Mouse (Mus musculus) testis, adult 2 months (tissue): ENCODE results near the gene Fxyd1. TPM values are rescaled to one million over a fixed set of nuclear protein-coding genes. Genes with fewer than 3 reads are reported as not detected.

Source experiments
- H3K27ac ChIP-seq: fragments of 200-500 bp; 2 replicates; pipeline ENCODE4 v1.5.1; 2012; ENCODE audit warnings: low read depth, low read length; ENCODE audit not compliant: control insufficient read depth, insufficient read depth
- H3K27me3 ChIP-seq: fragments of 200-500 bp; 2 replicates; pipeline ENCODE4 v1.6.1; 2012; ENCODE audit warnings: mild to moderate bottlenecking, low read length, moderate library complexity; ENCODE audit not compliant: control insufficient read depth, insufficient read depth
- H3K36me3 ChIP-seq: fragments of 200-500 bp; 2 replicates; pipeline ENCODE4 v1.6.1; 2012; ENCODE audit warnings: mild to moderate bottlenecking, low read length; ENCODE audit not compliant: control insufficient read depth, insufficient read depth
- H3K4me1 ChIP-seq: fragments of 200-500 bp; 2 replicates; pipeline ENCODE4 v1.6.1; 2012; ENCODE audit warnings: low read length; ENCODE audit not compliant: control insufficient read depth, insufficient read depth
- H3K4me3 ChIP-seq: fragments of 200-500 bp; 2 replicates; pipeline ENCODE4 v1.5.1; 2012; ENCODE audit warnings: low read depth, mild to moderate bottlenecking, low read length, moderate library complexity, mixed read lengths; ENCODE audit not compliant: control insufficient read depth
- CTCF ChIP-seq: fragments of 200-500 bp; IDR thresholded peaks from 2 replicates; pipeline ENCODE4 v1.5.1; 2012; ENCODE audit warnings: low read depth, mild to moderate bottlenecking, inconsistent platforms, low read length, moderate library complexity; ENCODE audit not compliant: control insufficient read depth, insufficient read depth, insufficient replicate concordance
- POLR2A ChIP-seq: fragments of 200-500 bp; IDR thresholded peaks from 2 replicates; pipeline ENCODE4 v1.6.1; 2012; ENCODE audit warnings: low read depth, mild to moderate bottlenecking, inconsistent platforms, low read length, moderate library complexity; ENCODE audit not compliant: control insufficient read depth
- polyA plus RNA-seq: library from polyadenylated mRNA; depleted of rRNA; stranded (reverse); fragments of >200 nt; gene quantifications from 2 replicates; pipeline ENCODE4 v1.2.3, GENCODE M21; 2012; rRNA removed

Fxyd1 gene
- polyA plus RNA-seq, 1 experiment = 94.7 TPM

GRCm38 (mm10) chr7:31017104-31017901 lies 39.7 kb downstream of the Fxyd1 start:
- Histone ChIP-seq H3K4me1 (no peaks in the 10 kb centered on the region), H3K27me3 (no peaks in the 10 kb centered on the region), H3K27ac (no peak overlapping the region), H3K4me3 (no peak overlapping the region), H3K36me3 (no peaks in the 10 kb centered on the region)
- no peak for TF ChIP-seq CTCF
- TF ChIP-seq POLR2A = no peak

GRCm38 (mm10) chr7:31012971-31013370 lies 44.0 kb downstream of the Fxyd1 start:
- Histone ChIP-seq H3K27me3 (no peaks in the 10 kb centered on the region), H3K4me1 (no peaks in the 10 kb centered on the region), H3K4me3 (no peak overlapping the region), H3K27ac (no peak overlapping the region), H3K36me3 (no peaks in the 10 kb centered on the region)
- TF ChIP-seq POLR2A (no peak), CTCF (no peak)

- TF ChIP-seq CTCF (no peak), POLR2A (no peak)
- Histone ChIP-seq H3K36me3 (no peaks in the 10 kb centered on the region), H3K27ac (no peak overlapping the region), H3K4me1 (no peaks in the 10 kb centered on the region), H3K4me3 (no peak overlapping the region), H3K27me3 (no peaks in the 10 kb centered on the region)
These were observed 48.1 kb downstream of the Fxyd1 start for GRCm38 (mm10) chr7:31008889-31009288.

- Histone ChIP-seq H3K4me3 (no peak overlapping the region), H3K36me3 (no peaks in the 10 kb centered on the region), H3K27me3 (no peaks in the 10 kb centered on the region), H3K4me1 (no peaks in the 10 kb centered on the region), H3K27ac (no peak overlapping the region)
- TF ChIP-seq CTCF = no peak
- no peak for TF ChIP-seq POLR2A
These were observed 48.8 kb downstream of the Fxyd1 start for GRCm38 (mm10) chr7:31008175-31008574.

- H3K27me3 ChIP-seq = no peaks in the 10 kb centered on the region
- H3K36me3 ChIP-seq = no peaks in the 10 kb centered on the region
- H3K27ac ChIP-seq = no peak overlapping the region
- H3K4me1 ChIP-seq = no peaks in the 10 kb centered on the region
- TF ChIP-seq POLR2A = no peak
- no peak for TF ChIP-seq CTCF
- no peak overlapping the region for H3K4me3 ChIP-seq
These were observed 49.2 kb downstream of the Fxyd1 start for GRCm38 (mm10) chr7:31007775-31008174.

GRCm38 (mm10) chr7:31002650-31003049 lies 54.3 kb downstream of the Fxyd1 start:
- no peak overlapping the region for H3K27ac ChIP-seq
- no peaks in the 10 kb centered on the region for H3K27me3 ChIP-seq
- TF ChIP-seq CTCF (no peak), POLR2A (no peak)

More at GRCm38 (mm10) chr7:31002650-31003049, 54.3 kb downstream of the Fxyd1 start:
- Histone ChIP-seq H3K4me1 (0 out of 2 replicates have a peak, but pooled peaks cover 2% of the 10 kb centered on the region), H3K4me3 (no peak overlapping the region), H3K36me3 (no peaks in the 10 kb centered on the region)

Other genes with a start within 250 kb of the Fxyd1 start
- gene Ffar2, start 233.4 kb downstream of the Fxyd1 start, polyA plus RNA-seq = 0.09 and 0.14 TPM in 2 replicates
- gene Ffar3, start 201.0 kb downstream of the Fxyd1 start, polyA plus RNA-seq = not detected in 2 replicates
- gene Ffar1, start 195.6 kb downstream of the Fxyd1 start, polyA plus RNA-seq = 0.55 and 0.62 TPM in 2 replicates
- gene Cd22, start 176.9 kb downstream of the Fxyd1 start, polyA plus RNA-seq = 0.08 and 0.41 TPM in 2 replicates
- gene Mag, start 142.3 kb downstream of the Fxyd1 start, polyA plus RNA-seq = 18.2 and 21.3 TPM in 2 replicates
- gene Hamp2, start 132.5 kb downstream of the Fxyd1 start, polyA plus RNA-seq = 0.38 and 1.5 TPM in 2 replicates
- gene Hamp, start 113.2 kb downstream of the Fxyd1 start, polyA plus RNA-seq = not detected in 2 replicates
- 27.0 and 31.3 TPM in 2 replicates for gene Usf2, start 100.4 kb downstream of the Fxyd1 start, polyA plus RNA-seq
- gene Lsr, start 83.7 kb downstream of the Fxyd1 start, polyA plus RNA-seq = 24.4 and 30.2 TPM in 2 replicates
- gene Fam187b, start 83.4 kb downstream of the Fxyd1 start, polyA plus RNA-seq = 524 and 525 TPM in 2 replicates
- gene Fxyd5, start 14.7 kb downstream of the Fxyd1 start, polyA plus RNA-seq = 8.3 and 12.1 TPM in 2 replicates
- gene Fxyd7, start 5.7 kb downstream of the Fxyd1 start, polyA plus RNA-seq = 1.3 and 1.6 TPM in 2 replicates
- 2.0 TPM in 2 replicates for gene Lgi4, start 2.1 kb upstream of the Fxyd1 start, polyA plus RNA-seq
- gene Fxyd3, start 19.5 kb upstream of the Fxyd1 start, polyA plus RNA-seq = 0.64 and 6.4 TPM in 2 replicates
- gene Hpn, start 58.1 kb upstream of the Fxyd1 start, polyA plus RNA-seq = 0.73 and 2.1 TPM in 2 replicates
- 1.4 and 1.8 TPM in 2 replicates for gene Scn1b, start 69.8 kb upstream of the Fxyd1 start, polyA plus RNA-seq
- 35.1 and 35.3 TPM in 2 replicates for gene Gramd1a, start 98.7 kb upstream of the Fxyd1 start, polyA plus RNA-seq
- not detected in 2 replicates for gene Scgb2b2, start 233.3 kb upstream of the Fxyd1 start, polyA plus RNA-seq
- gene Scgb1b2, start 234.6 kb upstream of the Fxyd1 start, polyA plus RNA-seq = not detected in 2 replicates